Mouse (Mus musculus) erythroid progenitor cell, adult 5-6 weeks (primary cell): ENCODE results near the gene Ascc1. TPM values are rescaled to one million over a fixed set of nuclear protein-coding genes. Genes with fewer than 3 reads are reported as not detected.
"Not testable (repeated sequence)": the region's sequence is repeated elsewhere in the genome, so short reads cannot be mapped to it uniquely, and the experiment has no call there.

Experiments
- ATAC-seq: replicated peaks from 2 replicates; pipeline ENCODE4 v1.8.0; 2016; ENCODE audit warnings: moderate number of reproducible peaks, mild to moderate bottlenecking, moderate TSS enrichment, inconsistent platforms; ENCODE audit not compliant: poor library complexity, low FRiP score, severe bottlenecking
- total RNA-seq, 2 experiments: library from RNA; stranded (forward) in 1 of 2; stranded (reverse) in 1 of 2; fragments of 150-400 nt in 1 of 2; fragments of 186-747, 209-891 nt in 1 of 2; gene quantifications; 2 replicates each; pipeline versions ENCODE4 v1.2.3 to v1.2.4; 2015 to 2017; ENCODE audit warnings: low replicate concordance in 2 of 2

Gene Ascc1
- total RNA-seq, 2 experiments from 2014 or later: 11.3 to 22.6 TPM

- ATAC-seq: no peak
Measured at GRCm38 (mm10) chr10:60107448-60107847, 104.8 kb downstream of the Ascc1 start.

- no peak for ATAC-seq
Measured at GRCm38 (mm10) chr10:60108321-60109111, 105.9 kb downstream of the Ascc1 start.

DNA sequence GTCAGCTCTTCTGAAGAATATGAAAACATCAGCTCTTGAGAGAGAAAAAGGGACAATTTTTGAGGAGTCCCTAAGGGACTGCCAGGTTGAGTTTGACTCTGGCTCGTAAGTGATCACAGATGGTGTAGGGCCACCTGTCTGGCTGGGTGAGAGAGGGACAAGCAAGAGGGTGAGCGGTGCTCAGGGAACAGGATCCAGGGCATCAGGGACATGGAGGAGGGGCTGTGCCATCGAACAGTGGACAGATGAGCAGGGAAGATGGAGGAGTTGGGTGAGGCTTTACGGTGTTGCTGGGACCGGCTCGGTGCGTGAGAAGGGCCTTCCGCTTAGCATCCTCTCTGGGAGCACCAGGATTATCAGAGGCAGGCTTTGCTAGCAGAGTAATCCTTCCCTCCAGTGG is 106.7 kb downstream of the Ascc1 start:
- ATAC-seq: no peak

DNA sequence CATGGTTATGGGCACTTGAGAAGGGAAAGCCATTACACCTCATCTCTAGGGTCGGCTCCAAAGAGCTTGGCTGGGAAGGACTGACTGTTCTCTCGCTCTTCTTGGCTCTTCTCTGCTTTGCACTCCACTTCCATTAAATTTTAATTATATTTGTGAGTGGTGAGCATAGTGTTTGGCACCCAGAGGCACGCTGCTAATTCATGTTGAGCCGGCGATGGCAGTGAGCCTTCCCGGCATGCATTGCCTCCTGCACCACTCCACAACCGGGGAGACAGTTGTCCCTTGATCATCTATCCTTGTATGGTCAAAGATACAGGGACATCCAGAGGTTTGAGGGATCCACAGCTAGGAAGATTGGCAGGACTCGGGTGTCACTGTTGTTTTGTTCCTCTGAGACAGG is 107.4 kb downstream of the Ascc1 start:
- no peak for ATAC-seq

DNA sequence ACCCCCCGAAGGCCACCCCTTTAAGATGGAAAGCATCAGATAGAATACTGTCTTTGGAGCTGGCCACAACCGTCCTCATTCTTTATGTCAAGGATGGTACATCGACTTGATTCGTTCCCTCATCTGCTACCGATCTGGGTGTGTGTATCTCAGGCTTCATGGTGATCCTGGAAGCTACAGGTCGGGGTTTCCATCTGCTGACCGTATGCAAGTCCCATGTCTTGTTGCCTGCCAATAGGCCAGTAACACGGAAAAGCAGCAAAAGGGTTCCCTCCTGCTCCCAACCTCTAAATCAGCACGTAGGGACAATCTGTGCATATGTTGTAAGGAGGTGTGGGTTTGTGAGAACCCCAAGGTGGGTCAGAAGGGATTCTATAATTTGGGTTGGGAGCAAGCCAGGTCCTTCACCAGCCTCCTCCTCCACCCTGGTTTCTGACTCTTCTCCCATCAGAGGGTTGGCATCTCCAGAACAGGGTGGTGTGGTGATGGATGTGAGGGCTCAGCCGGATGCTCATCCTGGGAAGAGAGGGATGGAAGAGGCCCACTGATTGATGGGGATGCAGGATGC is 108.4 kb downstream of the Ascc1 start:
- ATAC-seq: no peak

- no peak for ATAC-seq
Measured at GRCm38 (mm10) chr10:60113965-60114690, 111.5 kb downstream of the Ascc1 start.

- ATAC-seq: no peak
Measured at GRCm38 (mm10) chr10:60115345-60116185, 113.0 kb downstream of the Ascc1 start.

DNA sequence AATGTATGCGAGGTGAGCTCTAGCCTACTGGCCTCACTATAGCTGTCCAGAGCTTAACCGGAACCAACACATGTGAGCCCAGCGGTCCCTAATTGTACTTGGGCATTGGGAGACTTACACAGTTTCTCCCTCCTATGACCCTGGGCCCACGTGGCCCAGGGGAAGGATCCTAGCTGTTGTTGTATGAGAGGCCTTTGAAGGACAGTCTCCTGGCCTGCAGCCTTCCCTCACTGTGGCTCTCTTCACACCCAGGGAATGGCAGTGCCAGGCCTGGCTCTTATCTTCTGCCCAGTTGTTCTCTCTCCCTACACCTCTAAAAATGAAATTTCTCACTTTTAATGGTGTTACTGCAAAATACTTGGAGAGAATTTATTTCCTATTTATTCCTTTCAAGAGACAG is 114.4 kb downstream of the Ascc1 start:
- ATAC-seq: no peak

DNA sequence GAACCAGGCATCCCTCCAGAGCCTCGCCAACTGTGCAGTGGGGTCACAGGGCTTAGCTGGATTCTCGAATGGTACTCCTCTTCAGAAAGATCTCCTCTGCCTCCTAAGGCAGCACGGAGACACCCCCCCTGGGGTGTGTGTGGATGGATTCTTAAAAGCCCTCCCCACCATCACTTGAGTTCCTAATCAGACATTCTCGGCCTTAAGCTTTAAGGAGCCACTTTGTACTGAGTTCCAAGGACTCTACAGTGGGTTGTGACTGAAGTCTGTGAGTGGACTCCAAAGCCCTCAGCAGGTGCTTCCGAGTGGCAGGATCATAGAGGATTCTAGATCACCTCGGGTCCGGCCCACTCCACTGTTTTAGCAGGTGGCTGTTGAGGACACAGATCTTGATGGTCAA is 115.9 kb downstream of the Ascc1 start:
- no peak for ATAC-seq

DNA sequence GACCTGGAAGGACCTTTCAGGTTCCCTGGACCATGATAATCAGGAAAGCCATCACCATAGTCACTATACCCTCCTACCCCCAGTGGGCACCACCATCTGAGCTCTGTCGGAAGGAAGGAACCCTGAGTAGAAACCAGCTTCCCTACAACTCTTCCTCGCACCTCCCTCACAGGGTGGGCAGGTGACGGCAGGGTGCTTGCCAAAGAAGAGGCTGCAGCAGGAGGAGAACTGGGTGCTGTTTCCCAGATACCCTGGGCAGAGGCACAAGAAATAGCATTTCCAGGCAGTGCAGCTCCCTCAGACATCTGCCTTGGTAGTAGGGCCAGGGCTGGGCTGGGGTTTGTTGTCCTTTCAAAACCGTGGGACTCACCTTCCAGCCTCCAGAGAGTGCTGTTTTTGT is 118.0 kb downstream of the Ascc1 start:
- ATAC-seq: no peak

DNA sequence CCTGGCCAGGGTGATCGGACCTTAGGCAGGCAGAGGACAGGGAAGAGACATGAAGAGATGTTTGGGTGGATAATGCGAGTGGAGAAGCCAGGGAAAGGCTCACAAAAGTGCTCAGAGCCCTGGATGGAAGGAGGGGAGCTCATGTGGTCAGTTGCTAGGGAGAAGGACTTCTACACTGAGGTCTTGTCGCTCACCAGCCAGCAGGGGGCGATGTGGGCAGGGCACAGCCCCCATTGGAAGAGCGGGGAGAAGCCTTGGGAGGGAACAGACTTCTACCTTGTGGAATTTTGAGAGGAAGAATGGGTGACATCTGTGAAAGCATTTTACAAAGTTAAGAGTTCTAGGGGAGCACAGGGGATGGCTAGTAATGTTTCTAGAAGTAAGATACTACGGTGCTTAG is 121.5 kb downstream of the Ascc1 start:
- no peak for ATAC-seq

DNA sequence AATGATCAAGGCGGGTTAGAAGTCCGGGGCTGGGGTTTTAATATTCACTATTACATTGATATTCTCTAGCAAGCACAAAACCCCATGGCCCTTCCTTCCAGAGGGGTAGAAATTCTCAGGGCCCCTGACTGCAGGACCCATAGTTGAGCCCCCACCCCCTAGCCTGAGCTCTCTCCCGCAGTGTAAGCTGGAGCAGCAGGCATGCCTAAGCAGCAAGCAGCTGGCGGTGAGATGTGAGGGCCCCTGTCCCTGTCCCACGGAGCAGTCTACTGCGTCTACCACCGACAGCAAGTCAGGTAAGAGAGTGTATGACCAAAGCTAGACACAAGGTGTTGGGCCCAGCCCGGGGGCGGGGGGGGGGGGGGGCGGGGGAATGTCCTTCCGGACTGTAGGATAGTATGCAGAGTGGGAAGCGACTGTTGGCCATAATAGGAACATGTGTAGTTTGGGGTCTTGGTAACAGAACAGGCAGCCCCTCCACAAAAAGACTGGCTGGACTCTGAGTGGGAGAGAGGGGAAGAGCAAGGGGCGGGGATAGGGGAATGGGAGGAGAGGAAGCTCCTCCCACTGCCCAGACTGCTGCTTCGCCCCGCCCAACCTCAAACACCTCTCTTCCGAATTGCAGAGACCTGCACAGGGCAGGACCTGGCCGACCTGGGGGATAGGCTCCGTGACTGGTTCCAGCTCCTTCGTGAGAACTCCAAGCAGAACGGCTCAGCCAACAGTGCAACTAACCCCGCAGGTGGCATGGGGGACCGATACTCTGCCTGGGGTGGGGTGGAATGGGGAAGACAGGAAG is 123.1 kb downstream of the Ascc1 start:
- ATAC-seq: no peak

- ATAC-seq: no peak
Measured at GRCm38 (mm10) chr10:60128287-60128686, 125.7 kb downstream of the Ascc1 start.

DNA sequence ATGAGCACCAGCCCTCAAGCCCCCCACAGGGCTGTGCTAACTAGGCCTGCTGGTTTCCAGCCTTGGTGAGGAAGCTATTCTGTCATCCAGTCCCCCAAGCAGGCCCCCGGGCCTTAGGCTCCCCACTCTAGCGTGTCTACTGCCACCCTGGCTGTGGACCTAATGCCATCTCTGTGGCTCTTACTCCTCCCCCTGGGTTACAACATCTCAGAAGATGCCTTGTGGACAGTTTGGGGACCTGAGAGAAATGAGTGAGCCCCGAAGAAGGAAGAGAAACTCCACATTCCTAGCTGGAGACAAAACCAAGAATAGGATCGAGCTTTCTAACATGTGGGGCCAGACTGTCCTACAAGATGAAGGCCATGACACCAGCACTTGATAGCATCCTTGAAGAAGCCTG is 127.9 kb downstream of the Ascc1 start:
- ATAC-seq: no peak

GRCm38 (mm10) chr10:60133501-60133900 is 130.9 kb downstream of the Ascc1 start:
- no peak for ATAC-seq

DNA sequence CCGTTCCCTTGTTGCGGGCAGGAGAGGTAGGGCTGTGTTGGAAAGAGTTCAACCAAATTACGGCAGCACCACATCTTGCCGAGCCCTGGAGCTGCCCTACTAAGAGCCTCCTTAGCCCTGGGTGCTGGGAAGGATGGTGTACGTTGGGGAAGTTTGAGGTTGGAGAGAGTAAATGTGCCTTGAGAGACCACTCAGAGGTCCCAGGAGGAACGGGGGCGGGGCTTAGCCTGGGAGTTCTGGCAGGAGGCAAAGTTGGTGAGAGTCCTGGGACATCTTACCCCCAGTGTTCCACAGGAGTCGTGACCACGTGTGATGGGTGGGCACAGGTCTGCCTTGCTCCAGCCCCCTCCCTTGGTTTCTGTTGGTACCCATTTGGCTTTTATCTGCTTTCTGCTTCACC is 131.6 kb downstream of the Ascc1 start:
- no peak for ATAC-seq

DNA sequence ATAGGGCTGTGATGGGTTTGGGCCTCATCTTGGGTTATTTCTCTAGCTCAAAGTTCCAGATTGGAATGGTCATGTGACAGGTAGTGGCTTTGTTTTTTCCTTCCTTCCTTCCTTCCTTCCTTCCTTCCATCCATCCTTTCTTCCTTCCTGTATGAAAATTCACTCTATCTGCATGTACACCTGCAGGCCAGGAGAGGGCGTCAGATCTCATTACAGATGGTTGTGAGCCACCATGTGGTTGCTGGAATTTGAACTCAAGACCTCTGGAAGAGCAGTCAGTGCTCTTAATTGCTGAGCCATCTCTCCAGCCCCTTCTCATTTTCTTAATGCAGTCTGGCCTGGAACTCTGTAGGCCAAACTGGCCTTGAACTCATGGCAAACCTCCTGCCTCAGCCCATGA is 133.4 kb downstream of the Ascc1 start:
- ATAC-seq: not testable (repeated sequence)

DNA sequence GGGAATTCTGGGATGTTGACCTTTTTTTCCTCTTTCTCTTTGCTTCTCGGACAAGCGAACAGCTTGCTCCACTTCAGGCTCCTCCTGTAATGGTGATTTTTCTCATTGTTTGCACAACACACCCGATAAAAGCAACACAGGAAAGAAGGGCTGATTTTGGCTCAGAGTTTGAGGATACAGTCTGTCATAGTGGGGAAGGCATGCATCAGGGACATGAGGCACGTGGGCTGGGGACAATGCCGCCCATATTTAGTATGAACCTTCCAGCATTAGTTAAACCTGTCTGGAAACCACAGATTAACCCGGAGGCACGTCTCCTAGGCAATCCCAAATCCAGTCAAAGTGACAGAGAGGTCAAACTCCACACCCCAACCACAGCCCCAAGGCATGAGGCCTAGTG is 134.3 kb downstream of the Ascc1 start:
- ATAC-seq: no peak

DNA sequence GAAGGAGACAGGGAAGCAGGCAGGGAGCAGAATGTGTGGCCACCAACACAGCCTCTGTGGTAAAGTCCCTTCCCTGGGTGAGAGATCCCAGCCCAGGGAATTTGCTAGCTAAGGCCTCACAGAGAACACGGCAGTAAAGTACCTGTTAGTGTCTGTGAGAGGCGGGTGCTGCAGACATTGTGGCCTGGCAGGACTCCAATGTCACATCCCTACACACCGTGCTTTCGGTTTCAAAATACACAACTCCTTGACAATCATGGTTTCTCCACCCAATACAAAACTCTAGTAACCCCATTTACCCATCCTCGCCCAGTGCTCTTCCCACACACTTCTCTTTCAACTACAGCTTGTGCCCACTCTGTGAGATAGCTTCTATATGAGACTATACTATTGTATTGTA is 136.1 kb downstream of the Ascc1 start:
- ATAC-seq: no peak
